Mouse (Mus musculus) brain, embryonic 14.5 days (tissue): ENCODE results near the gene N4bp2.

Source experiments
- CTCF ChIP-seq: fragments of 200-500 bp; IDR thresholded peaks from 2 replicates; pipeline ENCODE4 v1.5.1; 2012; ENCODE audit warnings: inconsistent platforms, mild to moderate bottlenecking, moderate library complexity, borderline replicate concordance; ENCODE audit not compliant: insufficient read depth, insufficient read length; ENCODE audit errors: extremely low read depth
- POLR2A ChIP-seq: fragments of 200-500 bp; IDR thresholded peaks from 2 replicates; pipeline ENCODE4 v1.6.1; 2012; ENCODE audit warnings: mild to moderate bottlenecking, inconsistent platforms, borderline replicate concordance; ENCODE audit not compliant: poor library complexity, insufficient read depth, insufficient read length, severe bottlenecking; ENCODE audit errors: extremely low read depth

- TF ChIP-seq CTCF: no peak
- no peak for TF ChIP-seq POLR2A
Observed at GRCm38 (mm10) chr5:65718368-65718767, 45.0 kb upstream of the N4bp2 start.
